In genomic region chr6:40617965-40618364, GRCm38 (mm10) we compare ENCODE assay signal across 8 mouse cellular contexts. TPM values are rescaled to one million over a fixed set of nuclear protein-coding genes. Genes with fewer than 3 reads are reported as not detected.
DNase-seq lines count a peak whose midpoint lies in the region; ATAC-seq and TF ChIP-seq lines count a peak whose summit lies in the region.

No protein-coding gene starts in this region.

- no peaks in the 10 kb centered on the region for H3K4me1 ChIP-seq in heart, embryonic 10.5 days
- no peaks in the 10 kb centered on the region for H3K4me1 ChIP-seq in hindbrain, postnatal 0 days (ENCODE audit: insufficient read depth, low read length)

- H3K9me3 ChIP-seq in heart, embryonic 10.5 days = no peaks in the 10 kb centered on the region
- no peaks in the 10 kb centered on the region for H3K9me3 ChIP-seq in hindbrain, postnatal 0 days (ENCODE audit: low read length)

- H3K36me3 ChIP-seq in heart, embryonic 10.5 days = no peaks in the 10 kb centered on the region
- no peaks in the 10 kb centered on the region for H3K36me3 ChIP-seq in hindbrain, postnatal 0 days (ENCODE audit: insufficient read depth, low read length)

- peak; percentile 77 for DNase-seq in heart, embryonic 10.5 days (ENCODE audit: low spot score)
- no peak for DNase-seq in heart, adult 11 months
- DNase-seq in adrenal gland, postnatal 4 days (ENCODE audit: low spot score in 2 of 2) = peak; percentile 27 to 32
- peak; percentile 9 for DNase-seq in fibroblast of lung, adult 2 months (ENCODE audit: low read depth)
- peak; percentile 88 for DNase-seq in hindbrain, postnatal 0 days (ENCODE audit: low spot score)
- peak; percentile 63 to 69 for DNase-seq in left cerebral cortex, postnatal 10 days (ENCODE audit: extremely low spot score in 1 of 2, low spot score in 2 of 2)
- peak; percentile 29 for DNase-seq in naive thymus-derived CD4-positive, alpha-beta T cell, adult 2 months (ENCODE audit: low read depth)
- peak; percentile 8 for DNase-seq in thymus, postnatal 0 days (ENCODE audit: low spot score)

- peak; percentile 67 for ATAC-seq in hindbrain, postnatal 0 days

- intact Hi-C loops in left cerebral cortex, postnatal 10 days (cut with DNase I) = loop anchor here (2.0 to 10.0 kb wide), 2 partner anchors 71 to 217 kb away; no protein-coding TSS in a partner anchor

- H3K9ac ChIP-seq in hindbrain, postnatal 0 days (replicated peaks; ENCODE audit: low read length) = no peak overlapping the region

- no peak overlapping the region for H3K27ac ChIP-seq in heart, embryonic 10.5 days
- H3K27ac ChIP-seq in hindbrain, postnatal 0 days = no peak overlapping the region

- no peaks in the 10 kb centered on the region for H3K27me3 ChIP-seq in heart, embryonic 10.5 days (ENCODE audit: insufficient read depth, poor library complexity, severe bottlenecking)
- H3K27me3 ChIP-seq in hindbrain, postnatal 0 days (ENCODE audit: insufficient read depth, low read length) = no peaks in the 10 kb centered on the region

- peak; percentile 81 for TF ChIP-seq CTCF in hindbrain, postnatal 0 days (IDR thresholded peaks at IDR 0.05; ENCODE audit: low read depth)

- H3K4me2 ChIP-seq in hindbrain, postnatal 0 days (ENCODE audit: low read depth, low read length) = no peak overlapping the region

- WGBS in heart, embryonic 10.5 days = 15% methylated on average over 2 of the region's 2 CpGs
- WGBS in hindbrain, postnatal 0 days = 12% methylated on average over 2 of the region's 2 CpGs

- H3K4me3 ChIP-seq in heart, embryonic 10.5 days = no peak overlapping the region
- H3K4me3 ChIP-seq in hindbrain, postnatal 0 days (ENCODE audit: low read length) = no peak overlapping the region

RNA-seq across cellular contexts. Expression of gene Tas2r138, which starts 4.9 kb away (rescaled TPM):
- polyA plus RNA-seq in heart, embryonic 10.5 days (2016; fragmentation: Nextera tagmentation; extraction: Ambion mirVana) = not detected in 2 replicates
- total RNA-seq in adrenal gland, postnatal 4 days (2021) = not detected
- total RNA-seq in hindbrain, postnatal 0 days (2014; rRNA removed) = not detected in 2 replicates
- not detected in 2 replicates for polyA plus RNA-seq in hindbrain, postnatal 0 days (2015; fragmentation: Nextera tagmentation; extraction: Ambion mirVana)
- not detected for total RNA-seq in left cerebral cortex, postnatal 10 days (2021)
- 0.13 TPM in 1 of 2 replicates, not detected in the other for polyA plus RNA-seq in thymus, postnatal 0 days (2015; fragmentation: Nextera tagmentation; extraction: Ambion mirVana)

RNA-seq across cellular contexts. Expression of gene Mgam, which starts 10.7 kb away (rescaled TPM):
- 0.02 and 0.24 TPM in 2 replicates for polyA plus RNA-seq in heart, embryonic 10.5 days (2016; fragmentation: Nextera tagmentation; extraction: Ambion mirVana)
- 1 to 10 TPM; 2.4 to 7.3 TPM for total RNA-seq in adrenal gland, postnatal 4 days (2021)
- total RNA-seq in hindbrain, postnatal 0 days (2014; rRNA removed) = 0.22 and 0.31 TPM in 2 replicates
- polyA plus RNA-seq in hindbrain, postnatal 0 days (2015; fragmentation: Nextera tagmentation; extraction: Ambion mirVana) = 0.25 and 0.39 TPM in 2 replicates
- total RNA-seq in left cerebral cortex, postnatal 10 days (2021) = under 1 TPM; 0.08 to 0.11 TPM
- polyA plus RNA-seq in thymus, postnatal 0 days (2015; fragmentation: Nextera tagmentation; extraction: Ambion mirVana) = 1.1 and 1.2 TPM in 2 replicates

RNA-seq across cellular contexts. Expression of gene Clec5a, which starts 32.3 kb away (rescaled TPM):
- 0.10 and 0.53 TPM in 2 replicates for polyA plus RNA-seq in heart, embryonic 10.5 days (2016; fragmentation: Nextera tagmentation; extraction: Ambion mirVana)
- total RNA-seq in adrenal gland, postnatal 4 days (2021) = 1 to 10 TPM; 1.1 to 1.2 TPM
- total RNA-seq in hindbrain, postnatal 0 days (2014; rRNA removed) = 0.58 TPM in 1 of 2 replicates, not detected in the other
- 0.78 TPM in 2 replicates for polyA plus RNA-seq in hindbrain, postnatal 0 days (2015; fragmentation: Nextera tagmentation; extraction: Ambion mirVana)
- under 1 TPM; 0.41 to 0.73 TPM for total RNA-seq in left cerebral cortex, postnatal 10 days (2021)
- polyA plus RNA-seq in thymus, postnatal 0 days (2015; fragmentation: Nextera tagmentation; extraction: Ambion mirVana) = 1.1 and 1.2 TPM in 2 replicates

RNA-seq across cellular contexts. Expression of gene Olfr460, which starts 48.7 kb away (rescaled TPM):
- not detected in 2 replicates for polyA plus RNA-seq in heart, embryonic 10.5 days (2016; fragmentation: Nextera tagmentation; extraction: Ambion mirVana)
- total RNA-seq in adrenal gland, postnatal 4 days (2021) = not detected
- not detected in 2 replicates for total RNA-seq in hindbrain, postnatal 0 days (2014; rRNA removed)
- polyA plus RNA-seq in hindbrain, postnatal 0 days (2015; fragmentation: Nextera tagmentation; extraction: Ambion mirVana) = not detected in 2 replicates
- total RNA-seq in left cerebral cortex, postnatal 10 days (2021) = not detected
- not detected in 2 replicates for polyA plus RNA-seq in thymus, postnatal 0 days (2015; fragmentation: Nextera tagmentation; extraction: Ambion mirVana)
